Mouse (Mus musculus) megakaryocyte, embryonic 14.5 days (primary cell): ENCODE data around the gene Il17re.

ENCODE experiments used
- FLI1 ChIP-seq: IDR thresholded peaks from 2 replicates; pipeline ENCODE4 v1.6.1; 2012; ENCODE audit warnings: low read length, inconsistent platforms, mixed read lengths
- GATA1 ChIP-seq: IDR thresholded peaks from 3 replicates; pipeline ENCODE4 v1.6.1; 2012; ENCODE audit warnings: mixed read lengths, low read length, inconsistent platforms, borderline replicate concordance

DNA sequence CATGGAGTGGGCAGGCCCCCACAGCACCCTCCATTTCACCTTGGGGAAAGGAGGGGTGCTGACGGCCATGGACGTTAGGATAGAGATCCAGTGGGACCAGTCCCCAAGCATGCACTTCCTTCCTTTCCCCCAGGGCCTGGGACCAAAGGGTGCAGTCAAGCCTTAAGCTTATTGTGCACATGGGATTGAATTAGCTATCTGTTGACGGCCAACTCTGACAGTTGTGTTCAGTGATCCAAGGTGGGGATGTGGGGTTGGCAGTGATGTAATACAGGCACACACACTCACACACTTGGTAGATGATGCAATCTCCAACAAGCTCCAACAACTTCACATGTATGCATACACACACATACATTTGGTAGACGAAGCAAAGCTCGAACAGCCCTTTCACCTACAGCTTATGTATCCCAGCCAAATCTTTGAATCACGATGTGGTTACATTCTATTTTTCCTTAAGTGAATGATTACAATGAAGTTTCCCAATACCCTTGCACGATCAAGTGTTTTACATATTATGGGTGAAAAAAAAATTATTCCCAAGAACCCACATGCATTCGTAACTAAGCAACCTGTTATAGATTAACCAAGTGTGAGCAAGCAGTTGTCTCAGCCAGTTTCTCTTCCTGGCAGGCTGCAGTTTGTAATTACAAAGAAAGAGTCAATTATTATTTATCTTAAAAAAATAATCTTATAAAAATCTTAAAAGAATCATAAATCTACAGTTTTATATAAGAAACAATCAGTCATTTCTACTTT lies 13.9 kb upstream of the Il17re start:
- no peak for TF ChIP-seq GATA1
- TF ChIP-seq FLI1, result no peak
